Mouse (Mus musculus): Measurements from ENCODE around the gene Ndufb6. TPM values are rescaled to one million over a fixed set of nuclear protein-coding genes. Genes with fewer than 3 reads are reported as not detected.
A peak's percentile ranks its signal among the peaks of the same experiment; 100 is the strongest.

The Ndufb6 gene
- polyA plus RNA-seq, 2 experiments from 2014 or later, result 142 to 147 TPM

DNA sequence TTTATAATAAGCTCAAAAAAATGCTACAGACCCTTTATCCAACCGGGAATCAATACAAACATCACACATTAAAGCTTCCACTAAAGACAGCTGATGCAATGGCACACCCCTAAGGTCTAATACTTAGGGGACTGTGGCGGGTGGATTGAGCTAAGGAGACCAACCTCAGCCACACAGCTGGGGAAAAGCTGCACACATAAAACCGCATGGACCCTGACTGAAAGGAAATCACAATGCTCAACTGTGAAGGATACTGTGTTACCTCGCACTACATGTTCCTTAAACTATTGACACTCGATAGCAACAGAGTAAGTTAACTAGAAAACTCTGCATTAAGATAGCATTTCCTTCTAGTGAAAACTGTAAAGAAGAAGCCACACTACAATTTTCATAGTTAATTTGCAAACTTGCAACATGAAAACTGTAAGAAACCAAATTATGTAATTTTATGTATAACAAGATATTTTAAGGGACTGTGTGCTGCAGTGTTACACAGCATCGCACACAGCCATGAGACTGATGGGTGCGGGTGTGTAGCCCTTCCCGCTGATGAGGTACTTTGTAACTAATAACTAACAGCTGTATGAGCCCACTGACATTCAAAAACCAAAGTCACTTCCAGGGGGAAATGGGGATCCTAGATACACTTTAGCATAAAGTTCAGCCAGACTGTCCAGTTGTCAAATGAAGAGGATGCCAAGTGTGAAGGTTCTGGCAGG lies 24.7 kb downstream of the Ndufb6 start:
- no peak for ATAC-seq

DNA sequence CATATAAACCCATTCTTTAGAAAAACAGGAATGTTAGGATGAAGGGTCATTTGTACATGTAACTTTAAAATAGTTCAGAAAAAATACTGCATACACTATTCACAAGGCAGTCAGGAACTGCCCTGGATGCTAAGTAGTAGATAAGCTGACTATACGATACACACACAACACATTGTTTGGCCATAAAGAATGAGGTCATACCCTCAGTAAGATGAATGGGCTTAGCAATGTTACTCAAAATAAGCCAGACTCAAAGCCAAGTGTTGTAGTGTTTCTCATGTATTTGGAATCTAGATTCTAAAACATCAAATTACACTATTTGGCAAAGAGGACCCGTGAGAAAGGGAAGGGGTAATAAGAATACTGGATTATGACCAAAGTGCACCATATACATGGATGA lies 25.5 kb downstream of the Ndufb6 start:
- ATAC-seq, result no peak

DNA sequence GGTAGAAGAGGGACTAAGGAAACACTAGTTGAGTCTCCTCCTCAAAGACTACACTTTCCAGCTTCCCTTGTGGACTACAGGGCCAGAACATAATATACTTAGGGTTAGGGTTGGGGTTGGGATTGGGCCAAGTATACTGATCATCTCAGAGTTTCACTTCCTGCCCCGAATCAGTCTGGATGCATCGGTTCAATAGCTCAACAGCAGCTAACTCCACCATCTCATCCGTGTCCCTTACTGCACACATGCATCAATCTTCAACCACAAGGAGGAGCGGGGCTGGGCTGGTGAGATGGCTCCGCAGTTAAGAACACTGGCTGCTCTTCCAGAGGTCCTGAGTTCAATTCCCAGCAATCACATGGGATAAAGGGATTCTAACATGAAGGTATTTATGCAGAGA lies 28.2 kb downstream of the Ndufb6 start:
- ATAC-seq, result no peak

DNA sequence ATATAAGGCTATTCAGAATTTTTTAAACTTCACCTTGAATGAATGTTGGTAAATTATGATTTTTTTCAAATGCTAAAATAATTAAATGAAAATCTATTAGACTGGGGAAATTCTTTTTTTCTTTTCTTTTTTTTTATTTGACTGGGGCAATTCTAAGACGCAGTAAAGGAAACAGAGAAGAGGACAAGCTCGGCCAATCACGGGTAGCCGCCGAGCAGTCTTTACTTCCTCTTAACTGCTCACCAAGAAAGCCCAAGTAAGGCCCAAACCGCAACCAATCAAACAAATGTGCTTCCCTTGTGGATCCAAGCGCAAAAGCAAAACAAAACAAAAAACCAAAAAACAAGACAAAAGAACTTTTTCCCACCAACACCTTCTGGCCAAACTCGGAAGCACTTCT lies 35.2 kb downstream of the Ndufb6 start:
- ATAC-seq, result no peak

DNA sequence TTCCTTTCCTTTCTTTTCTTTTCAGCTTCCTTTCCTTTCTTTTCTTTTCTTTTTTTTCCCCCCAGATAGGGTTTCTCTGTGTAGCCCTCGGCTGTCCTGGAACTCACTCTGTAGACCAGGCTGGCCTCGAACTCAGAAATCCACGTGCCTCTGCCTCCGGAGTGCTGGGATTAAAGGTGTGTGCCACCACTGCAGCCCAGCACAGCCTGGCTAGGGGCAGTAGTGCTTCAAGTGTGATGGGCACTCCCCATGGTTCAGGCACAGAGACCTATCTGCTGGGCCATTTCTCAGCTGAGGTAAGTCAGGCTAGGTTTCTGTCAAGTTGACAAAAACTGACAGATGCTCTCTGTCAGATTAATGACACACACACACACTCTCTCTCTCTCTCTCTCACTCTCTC lies 36.2 kb downstream of the Ndufb6 start:
- no peak for ATAC-seq

DNA sequence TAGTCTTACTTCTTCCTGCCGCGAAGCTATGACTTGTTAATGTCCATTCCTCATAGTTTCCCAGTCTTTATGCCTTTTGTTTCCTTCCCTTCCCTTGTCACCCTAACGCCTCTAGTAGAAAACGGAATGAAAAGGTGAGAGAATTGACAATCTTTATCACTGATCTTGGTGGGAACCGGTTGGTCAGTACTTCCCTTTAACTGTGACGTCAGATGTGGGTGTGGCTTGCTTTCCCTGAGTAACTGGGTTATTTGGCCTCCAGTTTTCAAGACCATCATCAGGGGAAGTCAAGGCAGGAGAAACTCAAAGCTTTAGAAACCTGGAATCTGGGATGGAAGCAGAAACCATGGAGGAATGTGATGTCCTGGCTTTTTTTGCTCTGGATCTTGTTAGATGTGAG lies 37.3 kb downstream of the Ndufb6 start:
- ATAC-seq, result no peak

DNA sequence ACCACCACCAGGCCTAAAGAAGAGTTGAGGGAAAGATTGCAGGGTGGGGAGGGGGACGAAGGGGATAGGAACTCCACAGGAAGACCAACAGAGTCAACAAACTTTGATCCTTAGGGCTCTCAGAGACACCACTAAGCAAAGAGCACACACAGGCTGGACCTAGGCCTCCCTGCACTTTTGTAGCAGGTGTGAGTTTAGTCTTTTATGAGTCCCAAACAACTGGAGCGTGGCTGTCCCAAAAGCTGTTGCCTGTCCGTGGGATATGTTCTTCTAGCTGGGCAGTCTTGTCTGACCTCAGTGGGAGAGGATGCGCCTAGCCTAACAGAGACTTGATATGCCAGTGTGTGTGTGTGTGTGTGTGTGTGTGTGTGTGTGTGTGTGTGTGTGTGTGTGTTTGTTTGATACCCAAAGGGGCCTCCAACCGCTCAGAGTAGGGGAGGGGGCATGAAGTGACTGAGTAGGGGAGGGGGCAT lies 38.9 kb downstream of the Ndufb6 start:
- no peak for ATAC-seq

DNA sequence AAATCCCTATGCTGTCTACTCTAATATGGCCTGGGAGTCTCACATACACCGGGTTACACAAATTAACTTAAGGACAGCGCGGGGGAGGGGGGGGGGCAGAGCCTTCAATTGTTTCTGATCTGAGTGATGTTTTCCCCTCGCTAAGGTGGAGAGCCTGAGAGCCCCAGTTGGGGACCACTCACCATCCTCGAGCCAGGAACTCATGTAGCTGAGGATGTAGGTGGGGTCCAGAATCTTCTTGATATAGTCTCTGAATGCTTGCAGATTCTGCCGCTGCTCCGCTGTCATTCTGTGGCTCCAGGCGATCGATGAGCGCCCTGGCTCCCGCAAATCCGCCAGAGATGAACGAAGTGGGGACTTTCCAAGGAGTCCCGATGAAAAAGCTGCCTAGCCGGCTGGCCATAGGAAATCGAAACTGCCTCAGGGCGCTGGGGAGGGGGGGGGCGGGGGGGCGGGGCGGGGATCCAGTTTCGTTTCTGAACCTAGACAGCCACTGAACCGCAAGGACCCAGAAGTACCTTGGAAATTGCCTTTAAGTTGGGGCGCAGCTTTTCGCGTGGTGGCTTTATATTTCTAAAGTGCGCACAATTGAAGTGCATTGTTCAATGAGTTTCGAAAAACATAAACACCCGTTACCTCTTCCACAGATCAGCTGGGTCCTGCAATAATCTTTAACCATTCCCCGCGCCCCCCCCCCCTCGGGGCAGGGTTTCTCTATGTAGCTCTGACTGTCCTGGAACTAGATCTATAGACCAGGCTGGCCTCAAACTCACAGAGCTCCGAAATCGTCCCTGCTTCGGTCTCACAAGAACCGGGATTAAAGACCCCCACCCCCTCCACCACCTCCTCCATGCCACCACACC lies 39.6 kb downstream of the Ndufb6 start, which contains the start of gene Ddx58:
Gene Ddx58 (minus strand): TSS at position 420 of the 863 bp plus-strand sequence.
- peak; percentile 51 for ATAC-seq

- peak; percentile 76 for ATAC-seq
These were observed 40.5 kb downstream of the Ndufb6 start for GRCm38 (mm10) chr4:40238483-40239408.

- no peak for ATAC-seq
These were observed 42.4 kb downstream of the Ndufb6 start for GRCm38 (mm10) chr4:40236829-40237228.

GRCm38 (mm10) chr4:40234256-40234655 lies 45.0 kb downstream of the Ndufb6 start:
- no peak for ATAC-seq

GRCm38 (mm10) chr4:40233062-40233664 lies 46.1 kb downstream of the Ndufb6 start:
- no peak for ATAC-seq

DNA sequence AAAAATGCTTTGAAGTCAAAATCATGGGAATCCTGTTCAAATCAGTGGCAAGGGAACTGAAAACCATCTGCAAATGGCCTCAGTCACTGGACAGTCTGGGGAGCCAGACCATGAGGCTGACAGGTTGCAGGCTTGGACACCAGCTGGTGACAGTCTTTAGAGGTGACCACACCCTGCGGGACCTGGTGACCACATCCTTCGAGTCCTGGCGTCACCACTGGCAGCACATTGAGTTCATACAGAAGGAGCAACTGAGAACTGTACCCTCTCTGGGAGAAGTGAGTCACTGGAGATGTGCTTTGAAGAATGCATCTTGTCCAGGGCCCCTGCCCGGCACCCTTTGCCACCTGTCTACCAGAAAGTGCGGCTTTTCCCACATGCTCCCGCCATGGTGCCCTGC lies 49.5 kb downstream of the Ndufb6 start:
- no peak for ATAC-seq

DNA sequence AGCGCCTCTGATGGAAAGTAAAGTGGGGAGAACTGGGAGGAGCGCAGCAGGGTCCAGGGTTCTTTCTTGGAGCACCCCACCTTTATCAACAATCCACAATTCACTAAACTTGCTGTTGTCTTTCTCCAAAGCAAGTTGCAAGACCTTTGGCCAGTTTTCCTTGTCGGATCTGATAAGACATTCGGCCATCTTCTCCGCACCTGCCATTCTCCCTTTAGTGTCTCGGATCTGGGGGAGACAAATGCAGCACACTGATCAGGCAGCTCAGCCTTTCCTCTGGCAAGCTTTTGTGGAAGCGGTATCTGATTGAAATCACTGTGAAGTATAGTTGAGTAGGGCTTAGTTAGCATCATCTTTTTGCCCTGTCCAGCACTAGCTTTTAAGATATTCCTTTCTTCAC lies 51.3 kb downstream of the Ndufb6 start:
- no peak for ATAC-seq

GRCm38 (mm10) chr4:40227131-40227530 lies 52.1 kb downstream of the Ndufb6 start:
- no peak for ATAC-seq

DNA sequence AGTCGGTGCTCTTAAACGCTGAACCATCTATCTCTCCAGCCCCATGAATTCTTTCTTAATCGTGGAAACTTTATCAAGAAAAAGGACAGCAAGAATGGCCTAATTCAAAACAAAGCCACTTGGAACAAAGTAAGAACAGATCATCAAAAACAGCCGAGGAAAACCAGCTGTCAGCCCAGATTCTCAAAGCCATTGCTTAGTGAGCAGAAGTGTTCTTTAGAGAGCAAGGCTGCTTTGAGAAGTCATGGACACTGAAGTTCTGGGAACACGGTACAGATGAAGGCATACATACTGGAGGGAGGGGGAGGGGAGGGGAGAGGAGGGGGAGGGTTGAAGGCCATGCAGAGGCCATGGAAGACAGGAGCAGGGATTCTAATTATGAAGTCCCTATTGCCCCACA lies 53.1 kb downstream of the Ndufb6 start:
- ATAC-seq, result no peak

- ATAC-seq, result no peak
These were observed 57.2 kb downstream of the Ndufb6 start for GRCm38 (mm10) chr4:40221876-40222585.

DNA sequence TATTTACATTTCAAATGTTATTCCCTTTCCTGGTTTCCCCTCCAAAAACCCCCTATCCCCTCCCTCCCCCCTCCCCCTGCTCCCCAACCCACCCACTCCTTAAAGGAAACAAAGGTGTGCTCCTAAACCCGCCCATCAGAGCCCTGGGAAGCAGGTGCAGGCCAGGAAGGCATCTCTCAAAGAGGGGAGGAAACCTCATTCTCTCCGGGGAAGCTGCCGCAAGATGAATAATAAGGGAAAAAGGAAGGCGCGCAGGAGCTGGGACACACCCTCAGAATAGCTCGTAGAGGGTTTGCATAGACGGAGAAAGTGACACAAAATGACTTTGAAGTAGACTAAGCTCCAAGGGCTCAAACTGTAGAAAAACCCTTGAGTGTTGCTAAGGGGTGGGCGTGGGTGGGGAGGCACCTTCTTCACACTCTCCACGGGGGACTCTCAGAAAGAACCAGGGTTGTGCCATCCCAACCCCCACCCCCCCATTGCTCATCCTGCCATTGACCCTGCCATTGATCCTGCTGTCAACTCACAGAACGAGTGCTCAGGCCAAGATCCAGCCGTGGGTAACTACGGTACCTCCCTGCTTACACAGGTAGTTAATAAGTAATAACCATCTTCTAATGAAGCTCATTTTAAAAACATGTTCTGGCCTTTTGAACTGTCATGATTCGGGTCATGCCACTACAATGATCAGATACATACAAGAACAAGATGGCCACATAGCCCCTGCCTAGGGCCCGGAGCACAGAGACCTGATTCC lies 58.0 kb downstream of the Ndufb6 start:
- no peak for ATAC-seq

Data from activated CD4-positive, CD25-positive, alpha-beta regulatory T cell, adult 4 months (primary cell).